Mouse (Mus musculus): ENCODE results near the gene Ctsh. TPM values are rescaled to one million over a fixed set of nuclear protein-coding genes. Genes with fewer than 3 reads are reported as not detected.

The Ctsh gene
- 176 and 202 TPM in 2 replicates for polyA plus RNA-seq (2012; rRNA removed)

GRCm38 (mm10) chr9:90053852-90054251, at the start of gene Ctsh:
Gene Ctsh (plus strand): TSS chr9:90054152.
- H3K4me3 ChIP-seq (ENCODE audit: insufficient read depth, low read depth, low read length) = peak within 1 kb of the TSS; percentile 68
- H3K27ac ChIP-seq (ENCODE audit: insufficient read depth, low read depth, low read length) = peak within 1 kb of the TSS; percentile 84
- no peak for DNase-seq
- TF ChIP-seq POLR2A (IDR thresholded peaks at IDR 0.05; ENCODE audit: low read depth, low read length) = no peak
- TF ChIP-seq CTCF (conservative IDR thresholded peaks at IDR 0.05; ENCODE audit: insufficient read depth, insufficient read length, low read depth, low read length) = no peak
- WGBS = 56% methylated on average over 2 of the region's 2 CpGs
- H3K4me1 ChIP-seq (ENCODE audit: control insufficient read depth, insufficient read depth, low read length) = no peaks in the 10 kb centered on the region
- no peaks in the 10 kb centered on the region for H3K36me3 ChIP-seq (ENCODE audit: control insufficient read depth, insufficient read depth, low read length)
- no peaks in the 10 kb centered on the region for H3K27me3 ChIP-seq (replicated peaks; ENCODE audit: control insufficient read depth, insufficient read depth, low read length)

GRCm38 (mm10) chr9:90006432-90006831, 47.5 kb upstream of the Ctsh start:
- Histone ChIP-seq H3K36me3 (ENCODE audit: control insufficient read depth, insufficient read depth, low read length) (no peaks in the 10 kb centered on the region), H3K4me3 (ENCODE audit: insufficient read depth, low read depth, low read length) (no peak overlapping the region), H3K27me3 (replicated peaks; ENCODE audit: control insufficient read depth, insufficient read depth, low read length) (no peaks in the 10 kb centered on the region), H3K4me1 (ENCODE audit: control insufficient read depth, insufficient read depth, low read length) (no peaks in the 10 kb centered on the region), H3K27ac (ENCODE audit: insufficient read depth, low read depth, low read length) (no peak overlapping the region)
- WGBS = 85% methylated on average over 3 of the region's 3 CpGs
- DNase-seq = no peak
- TF ChIP-seq POLR2A (IDR thresholded peaks at IDR 0.05; ENCODE audit: low read depth, low read length) (no peak), CTCF (conservative IDR thresholded peaks at IDR 0.05; ENCODE audit: insufficient read depth, insufficient read length, low read depth, low read length) (no peak)

- H3K27ac ChIP-seq (ENCODE audit: insufficient read depth, low read depth, low read length) = no peak overlapping the region
- H3K36me3 ChIP-seq (ENCODE audit: control insufficient read depth, insufficient read depth, low read length) = no peaks in the 10 kb centered on the region
- no peak for DNase-seq
- H3K4me1 ChIP-seq (ENCODE audit: control insufficient read depth, insufficient read depth, low read length) = no peaks in the 10 kb centered on the region
- 55% methylated on average over 2 of the region's 2 CpGs for WGBS
- no peak for TF ChIP-seq CTCF (conservative IDR thresholded peaks at IDR 0.05; ENCODE audit: insufficient read depth, insufficient read length, low read depth, low read length)
- no peak for TF ChIP-seq POLR2A (IDR thresholded peaks at IDR 0.05; ENCODE audit: low read depth, low read length)
- H3K4me3 ChIP-seq (ENCODE audit: insufficient read depth, low read depth, low read length) = no peak overlapping the region
- no peaks in the 10 kb centered on the region for H3K27me3 ChIP-seq (replicated peaks; ENCODE audit: control insufficient read depth, insufficient read depth, low read length)
Observed at GRCm38 (mm10) chr9:90007094-90007493, 46.9 kb upstream of the Ctsh start.

- Histone ChIP-seq H3K27me3 (replicated peaks; ENCODE audit: control insufficient read depth, insufficient read depth, low read length) (no peaks in the 10 kb centered on the region), H3K36me3 (ENCODE audit: control insufficient read depth, insufficient read depth, low read length) (no peaks in the 10 kb centered on the region), H3K27ac (ENCODE audit: insufficient read depth, low read depth, low read length) (no peak overlapping the region), H3K4me3 (ENCODE audit: insufficient read depth, low read depth, low read length) (no peak overlapping the region), H3K4me1 (ENCODE audit: control insufficient read depth, insufficient read depth, low read length) (no peaks in the 10 kb centered on the region)
- WGBS = 63% methylated on average over 6 of the region's 6 CpGs
- no peak for DNase-seq
- TF ChIP-seq CTCF (conservative IDR thresholded peaks at IDR 0.05; ENCODE audit: insufficient read depth, insufficient read length, low read depth, low read length) (no peak), POLR2A (IDR thresholded peaks at IDR 0.05; ENCODE audit: low read depth, low read length) (no peak)
Observed at GRCm38 (mm10) chr9:90008138-90008537, 45.8 kb upstream of the Ctsh start.

- TF ChIP-seq CTCF (conservative IDR thresholded peaks at IDR 0.05; ENCODE audit: insufficient read depth, insufficient read length, low read depth, low read length) = no peak
- Histone ChIP-seq H3K36me3 (ENCODE audit: control insufficient read depth, insufficient read depth, low read length) (no peaks in the 10 kb centered on the region), H3K4me3 (ENCODE audit: insufficient read depth, low read depth, low read length) (no peak overlapping the region), H3K4me1 (ENCODE audit: control insufficient read depth, insufficient read depth, low read length) (no peaks in the 10 kb centered on the region), H3K27ac (ENCODE audit: insufficient read depth, low read depth, low read length) (no peak overlapping the region), H3K27me3 (replicated peaks; ENCODE audit: control insufficient read depth, insufficient read depth, low read length) (no peaks in the 10 kb centered on the region)
- WGBS = 48% methylated on average over 2 of the region's 2 CpGs
- DNase-seq = peak; percentile 37
Observed at GRCm38 (mm10) chr9:90011849-90012248, 42.1 kb upstream of the Ctsh start.

GRCm38 (mm10) chr9:90014649-90015048, 39.3 kb upstream of the Ctsh start:
- TF ChIP-seq CTCF (conservative IDR thresholded peaks at IDR 0.05; ENCODE audit: insufficient read depth, insufficient read length, low read depth, low read length) (no peak), POLR2A (IDR thresholded peaks at IDR 0.05; ENCODE audit: low read depth, low read length) (no peak)
- Histone ChIP-seq H3K27ac (ENCODE audit: insufficient read depth, low read depth, low read length) (no peak overlapping the region), H3K4me1 (ENCODE audit: control insufficient read depth, insufficient read depth, low read length) (no peaks in the 10 kb centered on the region), H3K27me3 (replicated peaks; ENCODE audit: control insufficient read depth, insufficient read depth, low read length) (no peaks in the 10 kb centered on the region), H3K4me3 (ENCODE audit: insufficient read depth, low read depth, low read length) (no peak overlapping the region), H3K36me3 (ENCODE audit: control insufficient read depth, insufficient read depth, low read length) (no peaks in the 10 kb centered on the region)
- 88% methylated on average over 3 of the region's 3 CpGs for WGBS
- no peak for DNase-seq

- no peak for TF ChIP-seq CTCF (conservative IDR thresholded peaks at IDR 0.05; ENCODE audit: insufficient read depth, insufficient read length, low read depth, low read length)
- TF ChIP-seq POLR2A (IDR thresholded peaks at IDR 0.05; ENCODE audit: low read depth, low read length) = no peak
- Histone ChIP-seq H3K27me3 (replicated peaks; ENCODE audit: control insufficient read depth, insufficient read depth, low read length) (no peaks in the 10 kb centered on the region), H3K27ac (ENCODE audit: insufficient read depth, low read depth, low read length) (no peak overlapping the region), H3K4me3 (ENCODE audit: insufficient read depth, low read depth, low read length) (no peak overlapping the region), H3K4me1 (ENCODE audit: control insufficient read depth, insufficient read depth, low read length) (no peaks in the 10 kb centered on the region), H3K36me3 (ENCODE audit: control insufficient read depth, insufficient read depth, low read length) (no peaks in the 10 kb centered on the region)
- DNase-seq = no peak
- 55% methylated on average over 6 of the region's 6 CpGs for WGBS
Observed at GRCm38 (mm10) chr9:90016204-90016603, 37.7 kb upstream of the Ctsh start.

- no peak overlapping the region for H3K4me3 ChIP-seq (ENCODE audit: insufficient read depth, low read depth, low read length)
- TF ChIP-seq CTCF (conservative IDR thresholded peaks at IDR 0.05; ENCODE audit: insufficient read depth, insufficient read length, low read depth, low read length) (no peak), POLR2A (IDR thresholded peaks at IDR 0.05; ENCODE audit: low read depth, low read length) (no peak)
- H3K36me3 ChIP-seq (ENCODE audit: control insufficient read depth, insufficient read depth, low read length) = no peaks in the 10 kb centered on the region
- no peaks in the 10 kb centered on the region for H3K4me1 ChIP-seq (ENCODE audit: control insufficient read depth, insufficient read depth, low read length)
- 79% methylated on average over 6 of the region's 6 CpGs for WGBS
- no peak overlapping the region for H3K27ac ChIP-seq (ENCODE audit: insufficient read depth, low read depth, low read length)
- H3K27me3 ChIP-seq (replicated peaks; ENCODE audit: control insufficient read depth, insufficient read depth, low read length) = no peaks in the 10 kb centered on the region
- no peak for DNase-seq
Observed at GRCm38 (mm10) chr9:90020866-90021265, 33.1 kb upstream of the Ctsh start.

Measured in kidney, adult 2 months (tissue).